Mouse (Mus musculus) lung, adult 2 months (tissue): ENCODE measurements around the gene Cenpt. TPM values are rescaled to one million over a fixed set of nuclear protein-coding genes. Genes with fewer than 3 reads are reported as not detected.

ENCODE experiments used
- DNase-seq: peaks from one replicate; pipeline ENCODE4 v3.0.0; 2022
- H3K4me1 ChIP-seq: fragments of 200-500 bp; 2 replicates; pipeline ENCODE4 v1.6.1; 2011; ENCODE audit warnings: low read length; ENCODE audit not compliant: control insufficient read depth, insufficient read depth
- H3K4me3 ChIP-seq: fragments of 200-500 bp; replicated peaks from 2 replicates; pipeline ENCODE3; 2011; ENCODE audit warnings: low read depth, mild to moderate bottlenecking, control low read depth, low read length; ENCODE audit errors: extremely low read depth
- CTCF ChIP-seq: fragments of 200-500 bp; IDR thresholded peaks from 2 replicates; pipeline ENCODE4 v1.5.1; 2011; ENCODE audit warnings: mild to moderate bottlenecking, low read length, control low read depth; ENCODE audit not compliant: insufficient read depth
- POLR2A ChIP-seq: fragments of 200-500 bp; IDR thresholded peaks from 2 replicates; pipeline ENCODE4 v1.6.1; 2011; ENCODE audit warnings: low read depth, mild to moderate bottlenecking, control low read depth, low read length, borderline replicate concordance; ENCODE audit errors: extremely low read depth
- WGBS: fragments of 180-500 bp; shearing (Covaris S2); methylation state at CpG from one replicate; pipeline ENCODE4 v1.1.7; 2018; 5-methylcytosine and 5-hydroxymethylcytosine counted together
- polyA plus RNA-seq: library from polyadenylated mRNA; depleted of rRNA; stranded (reverse); fragments of >200 nt; gene quantifications from 2 replicates; pipeline ENCODE4 v1.2.3, GENCODE M21; 2012; rRNA removed

Cenpt gene
- polyA plus RNA-seq, 1 experiment: 17.4 TPM

DNA sequence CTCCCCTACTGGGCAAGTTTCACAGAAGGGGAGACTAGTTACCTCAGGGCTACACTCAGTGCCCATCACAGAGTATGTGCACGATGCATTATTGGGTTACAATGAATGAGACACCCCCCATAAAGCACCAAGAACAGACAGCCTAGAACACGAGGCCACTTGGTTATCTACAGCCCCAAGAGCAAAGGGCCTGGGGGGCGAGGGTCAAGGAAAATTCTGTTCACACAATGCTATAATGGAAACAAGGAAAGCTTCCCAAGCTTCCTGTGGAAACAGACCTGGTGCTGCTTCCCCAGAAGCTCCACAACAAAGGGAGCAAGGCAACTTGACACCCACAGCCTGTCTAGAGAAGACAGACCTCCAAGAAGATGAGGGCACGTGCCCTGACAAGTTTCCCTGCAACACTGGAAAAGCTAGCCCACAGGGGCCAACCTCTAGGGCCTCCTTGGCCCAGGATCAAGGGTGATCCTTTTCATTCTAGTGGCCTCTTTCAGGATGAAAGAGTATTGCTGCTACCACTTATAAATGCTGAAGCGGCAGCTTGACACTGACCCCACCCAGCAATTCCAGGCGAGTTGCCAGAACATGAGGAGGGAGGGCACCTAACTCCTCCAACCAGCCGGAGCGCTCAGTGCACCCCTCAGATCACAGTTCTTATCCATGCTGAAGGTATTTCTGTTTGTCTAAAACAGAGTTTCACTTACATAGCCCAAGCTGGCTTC lies 53.8 kb downstream of the Cenpt start:
- H3K4me3 ChIP-seq: no peak overlapping the region
- DNase-seq: peak; percentile 86
- peaks cover 15% of the 10 kb centered on the region for H3K4me1 ChIP-seq
- TF ChIP-seq CTCF (no peak), POLR2A (no peak)
- WGBS: 21% methylated on average over 8 of the region's 8 CpGs

DNA sequence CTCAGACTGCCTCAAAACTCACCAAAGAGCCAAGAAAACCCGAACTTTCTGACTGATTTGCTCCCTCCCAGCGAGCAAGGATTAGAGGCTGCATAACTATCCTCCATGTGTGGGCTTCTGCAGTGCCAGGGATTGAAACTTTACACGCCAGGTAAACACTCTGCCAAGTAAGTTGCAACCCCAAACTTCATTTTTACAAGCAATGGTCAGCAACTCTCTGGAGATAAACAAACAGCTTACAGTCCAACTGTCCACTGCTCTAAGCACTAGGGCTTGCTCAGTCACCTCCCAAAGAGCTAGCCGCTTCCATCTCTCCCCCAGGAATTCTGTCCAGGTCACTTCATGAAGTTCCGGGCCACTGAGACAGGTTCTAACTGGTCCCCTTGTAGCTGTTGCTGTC lies 54.7 kb downstream of the Cenpt start:
- TF ChIP-seq CTCF (no peak), POLR2A (no peak)
- H3K4me1 ChIP-seq: peaks cover 15% of the 10 kb centered on the region
- 70% methylated on average over 5 of the region's 5 CpGs for WGBS
- no peak overlapping the region for H3K4me3 ChIP-seq
- DNase-seq: no peak

- Histone ChIP-seq H3K4me1 (peaks cover 13% of the 10 kb centered on the region), H3K4me3 (no peak overlapping the region)
- TF ChIP-seq POLR2A (no peak), CTCF (no peak)
- 57% methylated on average over 1 of the region's 1 CpGs for WGBS
- DNase-seq: no peak
Observed at GRCm38 (mm10) chr8:105795785-105796184, 57.3 kb downstream of the Cenpt start.

Other genes with a start within 250 kb of the Cenpt start
- 71.7 and 74.9 TPM in 2 replicates for gene Ripor1, start 248.0 kb downstream of the Cenpt start, polyA plus RNA-seq
- gene Ctcf, start 216.7 kb downstream of the Cenpt start, polyA plus RNA-seq: 17.2 and 17.9 TPM in 2 replicates
- 1.7 TPM in 2 replicates for gene Agrp, start 215.9 kb downstream of the Cenpt start, polyA plus RNA-seq
- gene Carmil2, start 167.0 kb downstream of the Cenpt start, polyA plus RNA-seq: 3.8 and 4.9 TPM in 2 replicates
- gene Acd, start 152.2 kb downstream of the Cenpt start, polyA plus RNA-seq: 33.8 and 37.8 TPM in 2 replicates
- 14.1 and 14.5 TPM in 2 replicates for gene Pard6a, start 152.1 kb downstream of the Cenpt start, polyA plus RNA-seq
- not detected in 2 replicates for gene 4933405L10Rik, start 145.6 kb downstream of the Cenpt start, polyA plus RNA-seq
- gene Enkd1, start 145.1 kb downstream of the Cenpt start, polyA plus RNA-seq: 9.6 and 9.9 TPM in 2 replicates
- gene Gfod2, start 94.6 kb downstream of the Cenpt start, polyA plus RNA-seq: 12.2 and 14.8 TPM in 2 replicates
- 25.8 and 28.5 TPM in 2 replicates for gene Ranbp10, start 25.9 kb downstream of the Cenpt start, polyA plus RNA-seq
- gene Tsnaxip1, start 25.5 kb downstream of the Cenpt start, polyA plus RNA-seq: 1.0 and 2.2 TPM in 2 replicates
- gene Thap11, start 1.9 kb upstream of the Cenpt start, polyA plus RNA-seq: 54.9 and 60.8 TPM in 2 replicates
- gene Nutf2, start 7.3 kb upstream of the Cenpt start, polyA plus RNA-seq: 17.9 and 27.0 TPM in 2 replicates
- gene Edc4, start 27.6 kb upstream of the Cenpt start, polyA plus RNA-seq: 78.8 and 90.9 TPM in 2 replicates
- gene Nrn1l, start 40.3 kb upstream of the Cenpt start, polyA plus RNA-seq: 3.2 and 5.3 TPM in 2 replicates
- gene Pskh1, start 47.2 kb upstream of the Cenpt start, polyA plus RNA-seq: 38.2 and 43.7 TPM in 2 replicates
- 2.2 and 13.8 TPM in 2 replicates for gene Ctrl, start 80.6 kb upstream of the Cenpt start, polyA plus RNA-seq
- gene Psmb10, start 85.2 kb upstream of the Cenpt start, polyA plus RNA-seq: 211 and 217 TPM in 2 replicates
- 3.4 and 3.6 TPM in 2 replicates for gene Lcat, start 90.1 kb upstream of the Cenpt start, polyA plus RNA-seq
- 84.3 and 96.8 TPM in 2 replicates for gene Slc12a4, start 112.8 kb upstream of the Cenpt start, polyA plus RNA-seq
- gene Dpep3, start 126.2 kb upstream of the Cenpt start, polyA plus RNA-seq: 0.30 and 0.55 TPM in 2 replicates
- gene Dus2, start 138.1 kb upstream of the Cenpt start, polyA plus RNA-seq: 5.5 and 10.3 TPM in 2 replicates
- gene Dpep2nb, start 152.7 kb upstream of the Cenpt start, polyA plus RNA-seq: not detected in 2 replicates
- gene Ddx28, start 158.6 kb upstream of the Cenpt start, polyA plus RNA-seq: 6.5 and 6.7 TPM in 2 replicates
- gene Nfatc3, start 205.6 kb upstream of the Cenpt start, polyA plus RNA-seq: 17.7 and 19.9 TPM in 2 replicates